Mouse (Mus musculus) heart, postnatal 0 days (tissue): ENCODE data around the gene Pradc1. TPM values are rescaled to one million over a fixed set of nuclear protein-coding genes. Genes with fewer than 3 reads are reported as not detected.

ENCODE experiments used
- ATAC-seq: fragments of 200-750 bp; cut with Nextera tagmentation; 2 replicates; pipeline ENCODE4 v1.8.0; 2017; ENCODE audit warnings: low read depth, moderate number of reproducible peaks, moderate library complexity; ENCODE audit not compliant: insufficient read depth
- DNase-seq: peaks from one replicate; pipeline ENCODE4 v3.0.0-alpha.2; 2016; ENCODE audit warnings: low spot score
- H3K27ac ChIP-seq: fragments of 300-500 bp; sonication (generic); 2 replicates; pipeline ENCODE4 v1.5.1; 2014; ENCODE audit warnings: low read depth, mild to moderate bottlenecking
- H3K27me3 ChIP-seq: fragments of 300-500 bp; sonication (generic); 2 replicates; pipeline ENCODE4 v1.6.1; 2014; ENCODE audit warnings: low read length, mixed read lengths; ENCODE audit not compliant: control insufficient read depth, insufficient read depth
- H3K36me3 ChIP-seq: fragments of 300-500 bp; sonication (generic); replicated peaks from 2 replicates; pipeline ENCODE4 v1.6.1; 2014; ENCODE audit warnings: low read length, mixed read lengths; ENCODE audit not compliant: control insufficient read depth, insufficient read depth
- H3K4me1 ChIP-seq: fragments of 300-500 bp; sonication (generic); 2 replicates; pipeline ENCODE4 v1.6.1; 2014; ENCODE audit warnings: antibody characterized with exemption; ENCODE audit not compliant: control insufficient read depth, insufficient read depth
- H3K4me2 ChIP-seq: fragments of 300-500 bp; sonication (generic); 2 replicates; pipeline ENCODE4 v1.6.1; 2014; ENCODE audit warnings: low read depth, mild to moderate bottlenecking, low read length, moderate library complexity
- H3K4me3 ChIP-seq: fragments of 300-500 bp; sonication (generic); 2 replicates; pipeline ENCODE4 v1.5.1; 2014; ENCODE audit warnings: low read depth, low read length
- H3K9ac ChIP-seq: fragments of 300-500 bp; sonication (generic); replicated peaks from 2 replicates; pipeline ENCODE4 v1.6.1; 2014; ENCODE audit warnings: low read depth, low read length, mixed read lengths
- H3K9me3 ChIP-seq: fragments of 300-500 bp; sonication (generic); replicated peaks from 2 replicates; pipeline ENCODE4 v1.6.1; 2016; ENCODE audit warnings: low read length; ENCODE audit not compliant: control insufficient read depth
- CTCF ChIP-seq: IDR thresholded peaks from 2 replicates; pipeline ENCODE4 v1.5.1; 2016; ENCODE audit warnings: antibody characterized with exemption, control low read depth, low read depth
- EP300 ChIP-seq: IDR thresholded peaks from 2 replicates; pipeline ENCODE4 v1.6.1; 2016; ENCODE audit warnings: antibody characterized with exemption, low read depth
- WGBS: fragments of 180-500 bp; shearing (Covaris S2); extraction: QIAGEN DNeasy Blood & Tissue Kit; methylation state at CpG from one replicate; pipeline ENCODE4 v1.1.7; 2014; 5-methylcytosine and 5-hydroxymethylcytosine counted together
- polyA plus RNA-seq: library from polyadenylated mRNA; unstranded; fragments of >200 nt; fragmentation: Nextera tagmentation; extraction: Ambion mirVana; gene quantifications from 2 replicates; pipeline ENCODE4 v1.2.1, GENCODE M21; 2015
- total RNA-seq: library from RNA; depleted of rRNA; stranded (reverse); fragments of >200 nt; gene quantifications from 2 replicates; pipeline ENCODE4 v1.2.3, GENCODE M21; 2014; ENCODE audit warnings: low replicate concordance

Pradc1 gene
- total and polyA plus RNA-seq, 2 experiments from 2014 or later = 20.4 to 33.9 TPM

DNA sequence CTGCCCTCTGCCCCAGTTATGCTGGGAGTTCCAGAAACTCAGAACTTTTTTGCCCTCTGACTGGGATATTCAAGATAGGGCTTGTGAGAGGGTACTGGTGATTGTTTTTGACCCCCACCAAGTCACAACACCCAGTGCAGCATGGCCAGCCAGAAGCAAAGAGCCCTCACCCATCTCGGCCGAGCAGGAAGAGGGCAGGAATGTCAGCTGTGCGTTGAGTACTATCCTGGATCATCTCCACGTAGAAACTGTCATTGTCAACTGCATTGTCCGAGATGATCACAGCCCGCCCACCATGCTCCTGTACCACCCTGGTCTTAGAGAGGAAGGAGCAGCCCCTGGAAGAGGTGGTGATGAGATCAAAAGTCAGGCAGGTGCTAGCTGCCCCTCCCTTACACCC lies 4.4 kb downstream of the Pradc1 start:
- H3K36me3 ChIP-seq = peaks cover 34% of the 10 kb centered on the region
- H3K4me3 ChIP-seq = no peak overlapping the region
- H3K9me3 ChIP-seq = no peaks in the 10 kb centered on the region
- no peak overlapping the region for H3K27ac ChIP-seq
- H3K27me3 ChIP-seq = no peaks in the 10 kb centered on the region
- 81% methylated on average over 6 of the region's 6 CpGs for WGBS
- no peak overlapping the region for H3K9ac ChIP-seq
- DNase-seq (no peak), ATAC-seq (no peak)
- no peaks in the 10 kb centered on the region for H3K4me1 ChIP-seq
- TF ChIP-seq EP300 (no peak), CTCF (no peak)
- no peak overlapping the region for H3K4me2 ChIP-seq

DNA sequence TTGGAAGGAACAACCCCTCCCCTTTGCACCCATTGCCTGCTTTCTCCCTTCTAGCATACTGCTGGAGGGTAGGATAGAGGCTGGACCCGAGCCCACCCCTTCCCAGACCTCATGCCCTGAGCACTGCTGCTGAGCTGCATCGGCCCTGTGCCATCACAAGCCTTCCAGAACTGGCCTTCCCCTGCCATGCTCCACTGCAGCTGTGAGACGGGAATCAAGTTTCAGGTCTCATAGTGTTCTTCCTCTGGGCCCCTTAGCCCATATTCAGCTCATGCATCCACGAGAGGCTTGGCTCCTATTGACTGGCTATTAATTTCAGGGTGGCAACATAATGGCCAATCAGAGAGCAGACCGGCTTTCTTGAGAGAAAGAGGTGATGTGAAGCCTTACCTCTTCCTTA lies 6.5 kb downstream of the Pradc1 start:
- H3K4me3 ChIP-seq = no peak overlapping the region
- no peaks in the 10 kb centered on the region for H3K9me3 ChIP-seq
- TF ChIP-seq CTCF (no peak), EP300 (no peak)
- ATAC-seq = no peak
- no peak overlapping the region for H3K4me2 ChIP-seq
- no peak overlapping the region for H3K27ac ChIP-seq
- no peaks in the 10 kb centered on the region for H3K4me1 ChIP-seq
- H3K36me3 ChIP-seq = peaks cover 42% of the 10 kb centered on the region
- DNase-seq = no peak
- no peak overlapping the region for H3K9ac ChIP-seq
- WGBS = 81% methylated on average over 5 of the region's 5 CpGs
- no peaks in the 10 kb centered on the region for H3K27me3 ChIP-seq

DNA sequence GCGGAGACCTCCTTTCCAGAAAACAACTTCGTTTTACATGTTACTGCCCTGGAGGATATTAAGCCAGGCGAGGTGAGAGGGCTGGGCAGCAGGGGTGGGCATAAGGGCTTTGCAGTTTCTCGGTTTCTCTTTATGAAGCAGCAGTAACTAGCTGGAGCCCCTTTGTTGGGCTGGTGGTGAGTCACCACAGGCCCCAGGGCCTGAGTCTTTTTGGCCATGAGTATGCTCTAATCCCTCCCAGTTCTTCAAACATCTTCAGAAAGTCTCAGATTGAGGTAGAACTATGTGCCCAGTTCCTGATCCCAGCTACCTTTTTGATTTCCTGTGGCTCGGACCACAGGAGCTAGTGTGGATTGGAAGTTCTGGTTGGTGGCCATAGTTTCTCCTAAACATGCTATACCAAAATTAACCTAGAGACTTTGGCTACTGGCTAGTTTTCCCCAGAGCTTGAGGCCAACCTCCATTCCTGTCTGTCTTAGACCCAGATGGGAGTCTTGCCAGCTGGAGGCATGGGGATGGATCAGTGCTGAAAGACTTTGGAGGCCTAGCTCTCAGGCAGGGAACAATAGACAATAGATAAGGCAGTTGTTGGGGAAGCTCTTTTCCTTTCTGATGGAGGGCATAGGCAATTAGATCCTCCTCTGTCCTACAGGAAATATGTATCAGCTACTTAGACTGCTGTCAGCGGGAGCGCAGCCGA lies 7.4 kb downstream of the Pradc1 start:
- H3K4me1 ChIP-seq = no peaks in the 10 kb centered on the region
- no peak overlapping the region for H3K9ac ChIP-seq
- H3K27ac ChIP-seq = no peak overlapping the region
- peaks cover 50% of the 10 kb centered on the region for H3K36me3 ChIP-seq
- WGBS = 79% methylated on average over 8 of the region's 8 CpGs
- TF ChIP-seq CTCF (no peak), EP300 (no peak)
- no peak for DNase-seq
- no peak overlapping the region for H3K4me3 ChIP-seq
- H3K27me3 ChIP-seq = no peaks in the 10 kb centered on the region
- no peak overlapping the region for H3K4me2 ChIP-seq
- no peak for ATAC-seq
- H3K9me3 ChIP-seq = no peaks in the 10 kb centered on the region

DNA sequence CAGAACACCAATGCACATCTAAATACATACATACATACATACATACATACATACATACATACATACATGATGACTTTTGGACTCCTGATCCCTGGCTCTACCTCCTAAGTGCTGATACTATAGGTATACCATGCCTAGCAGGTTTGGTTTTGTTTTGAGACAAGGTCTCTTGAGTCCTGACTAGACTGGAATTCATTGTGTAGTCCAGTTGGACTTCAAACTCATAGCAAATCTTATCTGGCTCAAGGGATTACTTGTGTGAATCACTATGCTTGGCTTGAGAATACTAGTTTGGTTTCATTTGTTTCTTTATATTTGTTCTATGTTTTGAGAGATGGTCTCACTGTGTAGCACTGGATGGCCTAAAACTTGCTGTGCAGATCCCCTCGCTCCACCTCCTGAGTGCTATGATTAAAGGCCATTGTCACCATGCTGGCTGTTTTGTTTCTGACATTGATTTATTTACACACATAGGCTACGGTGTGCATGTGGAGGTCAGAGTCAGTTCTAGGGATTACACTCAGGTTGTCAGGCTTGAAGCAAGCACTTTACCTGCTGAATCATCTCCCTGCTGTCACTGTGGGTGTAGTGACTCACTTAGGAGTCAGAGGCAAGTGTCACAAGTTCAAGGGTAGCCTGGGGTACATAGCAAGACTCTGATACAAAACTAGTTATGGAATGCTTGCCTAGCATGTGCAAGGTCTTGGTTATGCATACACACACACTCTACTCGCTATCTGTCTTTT lies 8.1 kb downstream of the Pradc1 start:
- TF ChIP-seq CTCF (no peak), EP300 (no peak)
- no peak for DNase-seq
- Histone ChIP-seq H3K9me3 (no peaks in the 10 kb centered on the region), H3K4me1 (no peaks in the 10 kb centered on the region), H3K4me2 (no peak overlapping the region), H3K36me3 (peaks cover 54% of the 10 kb centered on the region), H3K27me3 (no peaks in the 10 kb centered on the region), H3K27ac (peak overlapping the region; percentile 14; the same call in 1 of the 2 replicates), H3K4me3 (no peak overlapping the region), H3K9ac (no peak overlapping the region)
- no peak for ATAC-seq
- WGBS = 89% methylated on average over 3 of the region's 3 CpGs

DNA sequence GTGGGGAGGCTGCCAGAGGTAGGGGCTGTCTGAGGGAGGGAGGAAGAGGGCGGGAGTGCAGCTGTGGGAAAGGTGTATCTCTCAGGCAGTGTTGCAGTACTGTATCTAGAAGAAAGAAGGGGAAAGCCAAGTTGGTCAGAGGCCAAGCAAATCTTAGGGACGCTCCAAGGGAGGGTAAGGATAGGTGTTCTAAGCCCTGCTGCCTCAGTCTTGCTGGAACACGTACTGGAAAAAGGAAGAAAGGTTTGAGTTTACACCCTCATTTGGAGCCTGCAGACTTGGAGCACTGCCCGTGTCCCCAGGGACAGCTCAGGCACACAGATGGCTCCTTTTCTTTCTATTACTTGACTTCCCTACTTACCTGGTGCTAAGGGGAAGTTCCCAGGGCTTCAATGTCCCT lies 10.6 kb downstream of the Pradc1 start:
- Histone ChIP-seq H3K36me3 (peaks cover 36% of the 10 kb centered on the region), H3K4me1 (no peaks in the 10 kb centered on the region), H3K4me2 (no peak overlapping the region), H3K4me3 (no peak overlapping the region), H3K27ac (no peak overlapping the region), H3K9ac (no peak overlapping the region), H3K27me3 (no peaks in the 10 kb centered on the region), H3K9me3 (no peaks in the 10 kb centered on the region)
- WGBS = 87% methylated on average over 4 of the region's 4 CpGs
- TF ChIP-seq EP300 (no peak), CTCF (no peak)
- no peak for DNase-seq
- ATAC-seq = no peak
